Mouse (Mus musculus) brain, embryonic 14.5 days (tissue): Measurements from ENCODE around the gene Map2k6.

Experiments
- CTCF ChIP-seq: fragments of 200-500 bp; IDR thresholded peaks from 2 replicates; pipeline ENCODE4 v1.5.1; 2012; ENCODE audit warnings: inconsistent platforms, mild to moderate bottlenecking, moderate library complexity, borderline replicate concordance; ENCODE audit not compliant: insufficient read depth, insufficient read length; ENCODE audit errors: extremely low read depth
- POLR2A ChIP-seq: fragments of 200-500 bp; IDR thresholded peaks from 2 replicates; pipeline ENCODE4 v1.6.1; 2012; ENCODE audit warnings: mild to moderate bottlenecking, inconsistent platforms, borderline replicate concordance; ENCODE audit not compliant: poor library complexity, insufficient read depth, insufficient read length, severe bottlenecking; ENCODE audit errors: extremely low read depth

GRCm38 (mm10) chr11:110460480-110460879 lies 61.6 kb downstream of the Map2k6 start:
- TF ChIP-seq CTCF (no peak), POLR2A (no peak)
